Mouse (Mus musculus) MEL (cell line): ENCODE results near the gene Stk40. TPM values are rescaled to one million over a fixed set of nuclear protein-coding genes. Genes with fewer than 3 reads are reported as not detected.

ENCODE experiments used
- DNase-seq: peaks from one replicate; pipeline ENCODE4 v3.0.0; 2011; ENCODE audit warnings: low read depth, low spot score
- H3K27ac ChIP-seq: 2 replicates; pipeline ENCODE4 v1.5.1; 2012; ENCODE audit warnings: low read depth, mild to moderate bottlenecking, control low read depth, low read length, moderate library complexity; ENCODE audit not compliant: control insufficient read depth
- H3K27me3 ChIP-seq, 2 experiments: fragments of 150-350 bp in 1 of 2; sonication (generic) in 1 of 2; 2 replicates each; pipeline ENCODE4 v1.6.1; 2012; ENCODE audit warnings: low read length in 2 of 2, mild to moderate bottlenecking in 2 of 2, improper control_type of control experiment in 1 of 2, moderate library complexity in 1 of 2; ENCODE audit not compliant: insufficient read depth in 2 of 2, control insufficient read depth in 1 of 2
- H3K36me3 ChIP-seq, 2 experiments: 2 replicates each; pipeline ENCODE4 v1.6.1; 2012 to 2014; ENCODE audit warnings: low read length in 2 of 2, improper control_type of control experiment in 1 of 2, inconsistent platforms in 1 of 2, mild to moderate bottlenecking in 1 of 2; ENCODE audit not compliant: insufficient read depth in 2 of 2, control insufficient read depth in 1 of 2
- H3K4me1 ChIP-seq, 2 experiments: fragments of 150-350 bp in 1 of 2; sonication (generic) in 1 of 2; 2 replicates each; pipeline ENCODE4 v1.6.1; 2012; ENCODE audit warnings: low read length in 2 of 2, improper control_type of control experiment in 1 of 2, mild to moderate bottlenecking in 1 of 2; ENCODE audit not compliant: insufficient read depth in 2 of 2, control insufficient read depth in 1 of 2
- H3K4me3 ChIP-seq, 2 experiments: fragments of 150-350 bp in 1 of 2; sonication (generic) in 1 of 2; 2 replicates each; pipeline ENCODE4 v1.5.1; 2012; ENCODE audit warnings: low read depth in 2 of 2, low read length in 2 of 2, mild to moderate bottlenecking in 2 of 2, moderate library complexity in 2 of 2, control low read depth in 1 of 2, improper control_type of control experiment in 1 of 2; ENCODE audit not compliant: control insufficient read depth in 1 of 2, insufficient read depth in 1 of 2
- H3K79me2 ChIP-seq: 2 replicates; pipeline ENCODE4 v1.6.1; 2012; ENCODE audit warnings: mild to moderate bottlenecking, low read length, moderate library complexity; ENCODE audit not compliant: control insufficient read depth, poor library complexity, insufficient read depth
- H3K9ac ChIP-seq: 2 replicates; pipeline ENCODE4 v1.6.1; 2012; ENCODE audit warnings: low read depth, mild to moderate bottlenecking, control low read depth, low read length, moderate library complexity; ENCODE audit not compliant: control insufficient read depth, poor library complexity, severe bottlenecking
- H3K9me3 ChIP-seq: fragments of 150-350 bp; sonication (generic); replicated peaks from 2 replicates; pipeline ENCODE4 v1.6.1; 2012; ENCODE audit warnings: mild to moderate bottlenecking, low read length, improper control_type of control experiment, moderate library complexity; ENCODE audit not compliant: insufficient read depth
- ELF1 ChIP-seq: IDR thresholded peaks from 2 replicates; pipeline ENCODE4 v1.6.1; 2014; ENCODE audit warnings: low read depth, mild to moderate bottlenecking, inconsistent platforms, low read length, improper control_type of control experiment, moderate library complexity
- GATA1 ChIP-seq: IDR thresholded peaks from 2 replicates; pipeline ENCODE4 v1.6.1; 2011; ENCODE audit warnings: low read depth, low read length, improper control_type of control experiment
- HCFC1 ChIP-seq: IDR thresholded peaks from 2 replicates; pipeline ENCODE4 v1.6.1; 2012; ENCODE audit warnings: low read depth, mild to moderate bottlenecking, inconsistent platforms, low read length, improper control_type of control experiment, moderate library complexity
- KAT2A ChIP-seq: conservative IDR thresholded peaks from 2 replicates; pipeline ENCODE4 v1.6.1; 2012; ENCODE audit warnings: low read depth, low read length, improper control_type of control experiment, inconsistent platforms
- MAFK ChIP-seq: IDR thresholded peaks from 2 replicates; pipeline ENCODE4 v1.6.1; 2011; ENCODE audit warnings: low read depth, mild to moderate bottlenecking, low read length, improper control_type of control experiment, borderline replicate concordance
- MAX ChIP-seq: IDR thresholded peaks from 2 replicates; pipeline ENCODE4 v1.6.1; 2011; ENCODE audit warnings: low read length, improper control_type of control experiment
- MAZ ChIP-seq: IDR thresholded peaks from 2 replicates; pipeline ENCODE4 v1.6.1; 2012; ENCODE audit warnings: low read depth, mild to moderate bottlenecking, inconsistent platforms, low read length, improper control_type of control experiment
- MEF2A ChIP-seq: IDR thresholded peaks from 2 replicates; pipeline ENCODE4 v1.6.1; 2014; ENCODE audit warnings: low read depth, mild to moderate bottlenecking, inconsistent platforms, low read length, improper control_type of control experiment; ENCODE audit not compliant: poor library complexity, insufficient replicate concordance, severe bottlenecking; ENCODE audit errors: extremely low read depth
- MXI1 ChIP-seq: IDR thresholded peaks from 2 replicates; pipeline ENCODE4 v1.6.1; 2011; ENCODE audit warnings: mild to moderate bottlenecking, low read depth, low read length, improper control_type of control experiment
- MYC ChIP-seq: IDR thresholded peaks from 2 replicates; pipeline ENCODE4 v1.6.1; 2011; ENCODE audit warnings: low read depth, mild to moderate bottlenecking, low read length, improper control_type of control experiment, moderate library complexity
- NRF1 ChIP-seq: IDR thresholded peaks from 2 replicates; pipeline ENCODE4 v1.6.1; 2014; ENCODE audit warnings: low read depth, mild to moderate bottlenecking, inconsistent platforms, low read length, improper control_type of control experiment, moderate library complexity; ENCODE audit not compliant: poor library complexity, insufficient read depth, severe bottlenecking
- POLR2A ChIP-seq, 2 experiments: IDR thresholded peaks; 2 replicates each; pipeline ENCODE4 v1.6.1; 2011 to 2012; ENCODE audit warnings: low read length in 2 of 2, mild to moderate bottlenecking in 2 of 2, control low read depth in 1 of 2, improper control_type of control experiment in 1 of 2, low read depth in 1 of 2, moderate library complexity in 1 of 2; ENCODE audit not compliant: control insufficient read depth in 1 of 2, insufficient read depth in 1 of 2, poor library complexity in 1 of 2
- POLR2AphosphoS5 ChIP-seq: IDR thresholded peaks from 2 replicates; pipeline ENCODE4 v1.6.1; 2012; ENCODE audit warnings: low read depth, borderline replicate concordance, mild to moderate bottlenecking, inconsistent platforms, low read length, moderate library complexity, mixed read lengths
- RAD21 ChIP-seq: IDR thresholded peaks from 2 replicates; pipeline ENCODE4 v1.6.1; 2011; ENCODE audit warnings: mild to moderate bottlenecking, low read depth, low read length, improper control_type of control experiment
- TAL1 ChIP-seq: IDR thresholded peaks from 2 replicates; pipeline ENCODE4 v1.6.1; 2012; ENCODE audit warnings: mild to moderate bottlenecking, inconsistent platforms, low read length, moderate library complexity, mixed read lengths
- USF1 ChIP-seq: IDR thresholded peaks from 2 replicates; pipeline ENCODE4 v1.6.1; 2014; ENCODE audit warnings: low read depth, mild to moderate bottlenecking, inconsistent platforms, low read length, improper control_type of control experiment, moderate library complexity
- ZC3H11A ChIP-seq: IDR thresholded peaks from 2 replicates; pipeline ENCODE4 v1.6.1; 2012; ENCODE audit warnings: low read depth, mild to moderate bottlenecking, inconsistent platforms, low read length, improper control_type of control experiment
- ZKSCAN1 ChIP-seq: IDR thresholded peaks from 2 replicates; pipeline ENCODE4 v1.6.1; 2012; ENCODE audit warnings: low read depth, mild to moderate bottlenecking, inconsistent platforms, low read length, improper control_type of control experiment, moderate library complexity
- ZMIZ1 ChIP-seq: IDR thresholded peaks from 2 replicates; pipeline ENCODE4 v1.6.1; 2012; ENCODE audit warnings: low read depth, mild to moderate bottlenecking, inconsistent platforms, low read length, improper control_type of control experiment, moderate library complexity
- ZNF384 ChIP-seq: IDR thresholded peaks from 2 replicates; pipeline ENCODE4 v1.6.1; 2012; ENCODE audit warnings: low read depth, mild to moderate bottlenecking, inconsistent platforms, low read length, improper control_type of control experiment
- polyA plus RNA-seq, 2 experiments: library from polyadenylated mRNA; stranded (reverse) in 1 of 2; unstranded in 1 of 2; fragments of >175 nt in 1 of 2; fragments of >200 nt in 1 of 2; gene quantifications; 2 replicates each; pipeline versions ENCODE4 v1.2.1 to v1.2.4; 2012; ENCODE audit warnings: low replicate concordance in 2 of 2, low read depth in 1 of 2; ENCODE audit not compliant: insufficient read length in 2 of 2, insufficient read depth in 1 of 2, missing spikeins in 1 of 2
- total RNA-seq: library from RNA; depleted of rRNA; stranded (reverse); fragments of 300-350 nt; gene quantifications from 2 replicates; pipeline ENCODE4 v1.2.3, GENCODE M21; 2012

Gene Stk40
- total and polyA plus RNA-seq, 3 experiments, result 16.8 to 270 (median 79.4) TPM

- no peak for DNase-seq
- no peaks in the 10 kb centered on the region for H3K4me1 ChIP-seq
- no peak overlapping the region for H3K4me3 ChIP-seq
- H3K79me2 ChIP-seq, result peaks cover 7% of the 10 kb centered on the region
- H3K27ac ChIP-seq, result no peak overlapping the region
- H3K9ac ChIP-seq, result no peak overlapping the region
- no peaks in the 10 kb centered on the region for H3K27me3 ChIP-seq
- no peak for TF ChIP-seq NRF1
- TF ChIP-seq ZMIZ1, result no peak
- peaks cover under 1 to 6% of the 10 kb centered on the region in 2 experiments; a peak in 2 of 4 replicates for H3K36me3 ChIP-seq
- no peaks in the 10 kb centered on the region for H3K9me3 ChIP-seq
Observed at GRCm38 (mm10) chr4:126117116-126117515, 13.4 kb downstream of the Stk40 start.

GRCm38 (mm10) chr4:126118651-126119050 lies 14.9 kb downstream of the Stk40 start:
- no peak for DNase-seq
- TF ChIP-seq MEF2A (no peak), USF1 (no peak), ELF1 (no peak), NRF1 (no peak), MAZ (no peak), RAD21 (no peak), ZC3H11A (no peak), MAFK (no peak), KAT2A (no peak), ZNF384 (no peak), HCFC1 (no peak), MYC (no peak), MAX (no peak), POLR2AphosphoS5 (no peak), GATA1 (no peak), MXI1 (no peak), TAL1 (no peak), POLR2A (IDR thresholded peaks at IDR 0.05; ENCODE audit: control insufficient read depth in 1 of 2, insufficient read depth in 1 of 2, low read depth in 1 of 2, low read length in 2 of 2, poor library complexity in 1 of 2) (no peak), ZMIZ1 (no peak), ZKSCAN1 (no peak)
- Histone ChIP-seq H3K27ac (no peak overlapping the region), H3K27me3 (no peaks in the 10 kb centered on the region), H3K79me2 (peaks cover 1% of the 10 kb centered on the region), H3K36me3 (peaks cover 0 to 6% of the 10 kb centered on the region in 2 experiments; a peak in 1 of 4 replicates), H3K9me3 (no peaks in the 10 kb centered on the region), H3K4me3 (no peak overlapping the region), H3K4me1 (no peaks in the 10 kb centered on the region), H3K9ac (no peak overlapping the region)
